Mouse (Mus musculus) heart, postnatal 10 days (tissue): ENCODE data around the gene Cnnm1. TPM values are rescaled to one million over a fixed set of nuclear protein-coding genes. Genes with fewer than 3 reads are reported as not detected.
"Not testable (repeated sequence)": the region's sequence is repeated elsewhere in the genome, so short reads cannot be mapped to it uniquely, and the experiment has no call there.

ENCODE experiments used
- DNase-seq, 2 experiments: peaks; one replicate each; pipeline ENCODE4 v3.0.0; 2021
- intact Hi-C: fragments of 180-260 bp; cut with DNase I; formaldehyde crosslinking; loops from one replicate; pipeline ENCODE4 v1.15.1; 2025
- total RNA-seq, 2 experiments: library from RNA; stranded (reverse); gene quantifications; 2 replicates each; pipeline ENCODE4 v1.2.3; 2021

Gene Cnnm1
- total RNA-seq, 2 experiments from 2014 or later = 0.05 to 0.37 TPM

GRCm38 (mm10) chr19:43464294-43464687 is 24.1 kb downstream of the Cnnm1 start:
- intact Hi-C loops = no loop called here
- no peak for DNase-seq

GRCm38 (mm10) chr19:43465076-43465475 is 24.8 kb downstream of the Cnnm1 start:
- intact Hi-C loops = no loop called here
- no peak for DNase-seq

GRCm38 (mm10) chr19:43465601-43466255 is 25.5 kb downstream of the Cnnm1 start:
- intact Hi-C loops = no loop called here
- no peak for DNase-seq

DNA sequence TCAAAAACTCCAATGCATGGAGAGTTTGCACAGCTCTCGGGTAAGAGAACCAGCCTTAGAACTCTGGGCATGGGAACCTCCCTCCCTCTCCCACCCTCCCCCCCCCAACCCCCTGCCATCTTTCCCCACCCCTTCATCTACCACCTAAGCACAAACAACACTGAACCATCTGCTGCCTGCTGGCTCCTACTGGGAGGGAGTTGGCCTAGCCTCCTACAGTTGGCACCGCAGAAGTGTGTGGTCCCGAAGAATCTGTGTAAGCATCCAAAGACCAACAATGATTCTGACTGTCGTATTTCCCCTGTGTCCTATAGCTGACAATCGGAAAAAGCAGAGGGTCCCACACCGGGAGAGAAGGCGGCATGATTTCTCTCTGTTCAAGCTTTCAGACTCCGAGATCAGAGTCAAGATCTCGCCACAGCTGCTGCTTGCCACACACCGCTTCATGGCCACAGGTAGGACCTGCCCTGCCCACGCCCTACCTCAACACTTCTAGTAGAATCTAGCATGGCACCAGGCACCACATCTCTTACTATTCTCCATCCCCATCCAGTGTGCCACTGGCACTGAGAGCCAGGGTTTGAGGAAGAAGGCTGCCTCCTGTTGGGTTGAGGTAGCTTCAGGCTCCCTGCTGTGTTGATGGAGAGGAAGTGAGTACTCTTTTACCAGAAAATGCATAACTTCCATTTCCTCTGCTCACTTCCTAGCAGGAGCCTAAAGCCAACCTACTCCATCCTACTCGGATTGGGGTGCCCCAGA is 27.9 kb downstream of the Cnnm1 start:
- DNase-seq = no peak
- intact Hi-C loops = no loop called here

- DNase-seq = no peak
- intact Hi-C loops = no loop called here
These were observed 29.1 kb downstream of the Cnnm1 start for GRCm38 (mm10) chr19:43469333-43469732.

DNA sequence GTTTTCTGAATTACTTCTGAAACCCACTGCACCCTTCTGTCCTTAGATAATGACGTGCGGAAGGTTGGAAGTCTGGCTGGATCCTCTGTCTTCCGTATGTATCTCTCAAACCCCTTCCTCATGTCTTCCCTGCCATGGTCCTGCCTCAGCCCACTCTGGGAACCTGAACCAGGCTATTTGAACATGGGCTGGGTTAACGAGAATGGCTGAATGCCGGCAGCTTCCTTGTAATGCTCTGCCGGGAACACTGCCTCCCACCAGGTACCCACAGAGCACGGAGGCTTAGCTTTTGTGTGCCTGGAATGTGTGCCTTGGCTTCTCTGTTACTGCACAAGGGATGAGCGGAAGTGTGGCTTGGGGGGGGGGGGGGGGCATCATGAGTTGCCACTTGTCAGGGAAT is 32.1 kb downstream of the Cnnm1 start:
- intact Hi-C loops = no loop called here

GRCm38 (mm10) chr19:43472781-43473180 is 32.5 kb downstream of the Cnnm1 start:
- intact Hi-C loops = no loop called here
- DNase-seq = no peak

More for the DNA sequence above, 32.1 kb downstream of the Cnnm1 start:
- DNase-seq = no peak

DNA sequence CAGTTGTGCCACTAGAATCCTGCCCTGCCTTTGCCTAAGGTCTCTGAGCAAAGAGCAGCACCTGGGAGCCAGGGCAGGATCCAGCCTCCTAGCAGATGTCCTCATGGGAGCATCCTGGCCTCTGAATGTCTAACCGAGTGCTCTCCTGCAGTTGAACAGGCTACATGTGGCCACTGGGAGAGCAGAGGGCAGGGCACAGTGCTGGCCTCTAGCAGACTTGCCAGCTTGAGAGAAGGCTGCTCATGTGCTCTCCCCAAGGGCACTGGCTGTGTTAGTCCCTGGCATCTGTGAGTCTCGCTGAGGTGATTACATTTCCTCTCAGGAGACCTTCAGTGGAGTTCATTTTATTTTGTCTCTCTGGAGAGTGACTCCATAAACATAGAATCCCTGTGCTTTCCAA is 35.4 kb downstream of the Cnnm1 start:
- intact Hi-C loops = loop anchor here (5.0 kb wide), 2 partner anchors 448 to 678 kb away; no protein-coding TSS in a partner anchor
- DNase-seq = peak; percentile 24 to 27

GRCm38 (mm10) chr19:43476063-43476462 is 35.8 kb downstream of the Cnnm1 start:
- no peak for DNase-seq
- intact Hi-C loops = loop anchor here (5.0 kb wide), 2 partner anchors 449 to 679 kb away; no protein-coding TSS in a partner anchor

- intact Hi-C loops = loop anchor here (5.0 kb wide), 2 partner anchors 450 to 680 kb away; no protein-coding TSS in a partner anchor
- DNase-seq = no peak
These were observed 37.2 kb downstream of the Cnnm1 start for GRCm38 (mm10) chr19:43477436-43477835.

- peak; percentile 48 to 74 for DNase-seq
- intact Hi-C loops = loop anchor here (5.0 kb wide), 2 partner anchors 452 to 682 kb away; no protein-coding TSS in a partner anchor
These were observed 38.7 kb downstream of the Cnnm1 start for GRCm38 (mm10) chr19:43478891-43479290.

DNA sequence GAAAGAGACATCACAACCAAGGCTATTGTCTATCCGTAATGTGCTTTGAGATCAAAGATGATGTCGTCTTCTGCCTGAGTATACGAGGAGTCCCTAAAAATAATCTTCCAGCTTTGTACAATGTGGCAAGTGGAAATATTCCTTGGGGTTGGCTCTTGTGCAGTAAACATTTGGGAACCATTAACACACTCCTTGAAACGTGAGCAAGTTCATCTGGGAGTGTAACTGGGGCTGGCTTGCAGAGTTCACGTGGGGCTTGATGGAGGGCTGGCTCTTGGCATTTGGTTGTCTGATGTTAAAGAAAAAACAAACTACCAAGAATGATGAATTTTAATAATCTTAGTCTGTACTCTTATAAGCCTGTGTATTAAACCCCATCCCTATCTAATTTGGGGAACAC is 39.2 kb downstream of the Cnnm1 start:
- DNase-seq = no peak
- intact Hi-C loops = loop anchor here (5.0 kb wide), 2 partner anchors 452 to 682 kb away; no protein-coding TSS in a partner anchor

DNA sequence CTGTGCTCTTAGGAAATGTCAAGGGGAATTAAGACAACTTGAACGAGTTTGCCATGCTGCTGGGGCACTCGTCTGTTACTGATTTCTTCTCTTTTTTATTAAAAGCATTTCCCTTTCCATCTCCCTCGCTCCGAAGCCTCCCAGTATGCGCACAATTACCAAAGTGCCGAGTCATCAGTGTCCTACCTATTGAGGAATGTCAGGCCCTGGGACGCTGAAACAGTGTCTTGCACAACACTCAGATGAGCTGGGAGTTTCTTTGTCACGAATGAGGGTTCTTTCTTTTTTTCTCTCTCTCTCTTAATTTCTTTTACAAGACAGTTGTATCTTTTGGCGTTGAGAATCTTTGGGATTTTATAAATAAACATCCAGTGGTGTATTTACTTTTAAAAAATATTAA is 40.3 kb downstream of the Cnnm1 start:
- DNase-seq = no peak
- intact Hi-C loops = no loop called here

DNA sequence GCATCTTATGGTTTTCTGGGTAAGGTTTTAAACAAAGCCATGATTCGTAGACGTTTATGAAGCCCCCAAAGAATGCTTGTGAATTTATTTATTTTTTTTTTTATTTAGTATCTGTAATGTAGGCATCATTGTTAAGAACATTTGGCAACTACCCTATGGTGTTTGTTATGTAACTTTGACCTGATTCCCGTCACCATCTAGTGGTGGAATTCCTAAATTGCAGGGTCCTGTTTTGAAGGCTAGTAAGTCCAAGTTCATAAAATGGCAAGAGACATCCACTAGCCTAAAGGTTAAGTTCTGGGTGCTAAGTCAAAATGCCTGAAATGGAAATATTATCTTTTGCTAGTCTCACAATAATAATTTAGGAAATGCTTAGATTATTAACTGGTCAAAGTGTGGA is 47.2 kb downstream of the Cnnm1 start:
- intact Hi-C loops = no loop called here

GRCm38 (mm10) chr19:43493316-43493715 is 53.1 kb downstream of the Cnnm1 start:
- intact Hi-C loops, DNase-seq: not testable (repeated sequence)

More for the DNA sequence above, 47.2 kb downstream of the Cnnm1 start:
- DNase-seq = peak; percentile 55 to 69

DNA sequence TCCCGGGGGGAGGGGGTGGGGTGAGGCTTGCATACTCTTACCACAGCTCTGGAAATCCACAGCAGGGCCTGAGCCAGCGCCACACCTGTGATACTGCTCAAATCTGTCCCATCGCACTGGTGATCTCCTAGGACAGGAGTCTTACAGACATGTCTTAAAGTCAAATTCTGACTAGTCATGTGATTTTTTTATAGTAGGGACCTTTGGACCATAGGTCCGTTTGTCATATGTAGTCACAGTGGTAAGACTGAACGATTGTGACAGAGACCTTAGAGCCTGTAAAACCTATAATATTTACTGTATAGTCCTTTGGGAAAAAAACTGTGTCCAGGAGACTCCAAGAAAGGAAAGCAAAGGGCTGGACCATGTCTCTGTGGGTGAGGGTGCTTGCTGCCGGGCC is 53.6 kb downstream of the Cnnm1 start:
- DNase-seq = no peak
- intact Hi-C loops = loop anchor here (2.0 kb wide), 1 partner anchor 131 kb away; no protein-coding TSS in a partner anchor

DNA sequence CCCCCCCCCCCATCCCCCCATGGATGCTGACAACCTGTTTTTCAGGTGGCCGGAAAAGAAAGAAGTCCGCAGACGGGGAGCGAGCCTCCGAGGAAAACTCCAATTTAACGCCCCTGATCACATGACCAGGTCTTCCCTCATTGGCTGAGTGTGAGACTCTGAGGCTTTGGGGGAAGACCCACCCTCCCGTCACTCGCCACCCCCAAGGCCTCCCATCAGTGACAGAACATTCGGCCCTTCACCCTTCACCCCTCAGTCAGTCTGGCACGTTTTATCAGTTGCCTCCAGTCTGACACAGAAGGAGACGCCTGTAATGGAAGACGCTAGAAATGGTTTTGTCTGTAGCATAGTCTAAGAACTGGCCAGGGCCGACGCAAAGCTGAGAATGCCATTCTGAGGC is 54.7 kb downstream of the Cnnm1 start:
- no peak for DNase-seq
- intact Hi-C loops = loop anchor here (2.0 kb wide), 1 partner anchor 130 kb away; no protein-coding TSS in a partner anchor

- DNase-seq = peak; percentile 69 to 79
- intact Hi-C loops = loop anchor here (1.0 to 2.0 kb wide), 3 partner anchors 31 to 129 kb away; no protein-coding TSS in a partner anchor
These were observed 55.6 kb downstream of the Cnnm1 start for GRCm38 (mm10) chr19:43495846-43496245.

GRCm38 (mm10) chr19:43497440-43497839 is 57.2 kb downstream of the Cnnm1 start:
- peak in 1 of 2 experiments; percentile 17 for DNase-seq
- intact Hi-C loops = no loop called here

DNA sequence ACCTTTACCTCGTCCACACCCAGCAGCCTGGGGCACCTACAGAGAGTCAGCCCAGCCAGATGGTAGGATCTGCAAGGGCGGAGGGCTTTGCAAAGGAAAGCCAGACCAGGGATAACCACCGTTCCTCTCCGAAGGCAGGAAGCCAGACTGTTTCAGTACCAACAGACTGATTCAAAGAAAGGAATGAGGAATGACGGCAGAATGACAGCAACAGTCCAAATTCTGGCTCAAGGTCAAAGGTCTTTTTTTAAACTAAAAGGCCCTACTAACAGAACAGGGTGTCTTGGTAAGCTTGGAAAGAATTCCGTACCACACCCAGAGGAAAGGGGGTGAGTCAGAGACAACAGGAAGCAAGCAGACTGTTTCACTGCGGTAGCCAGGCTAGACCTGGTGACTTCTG is 58.6 kb downstream of the Cnnm1 start:
- peak; percentile 52 to 57 for DNase-seq
- intact Hi-C loops = loop anchor here (2.0 kb wide), 1 partner anchor 156 kb away; no protein-coding TSS in a partner anchor

GRCm38 (mm10) chr19:43502630-43503029 is 62.4 kb downstream of the Cnnm1 start:
- intact Hi-C loops = no loop called here
- DNase-seq = no peak
